Mouse (Mus musculus): ENCODE measurements around the gene Rps17. TPM values are rescaled to one million over a fixed set of nuclear protein-coding genes. Genes with fewer than 3 reads are reported as not detected.

Gene Rps17
- polyA plus RNA-seq, 1 experiment, result 1,376 TPM

DNA sequence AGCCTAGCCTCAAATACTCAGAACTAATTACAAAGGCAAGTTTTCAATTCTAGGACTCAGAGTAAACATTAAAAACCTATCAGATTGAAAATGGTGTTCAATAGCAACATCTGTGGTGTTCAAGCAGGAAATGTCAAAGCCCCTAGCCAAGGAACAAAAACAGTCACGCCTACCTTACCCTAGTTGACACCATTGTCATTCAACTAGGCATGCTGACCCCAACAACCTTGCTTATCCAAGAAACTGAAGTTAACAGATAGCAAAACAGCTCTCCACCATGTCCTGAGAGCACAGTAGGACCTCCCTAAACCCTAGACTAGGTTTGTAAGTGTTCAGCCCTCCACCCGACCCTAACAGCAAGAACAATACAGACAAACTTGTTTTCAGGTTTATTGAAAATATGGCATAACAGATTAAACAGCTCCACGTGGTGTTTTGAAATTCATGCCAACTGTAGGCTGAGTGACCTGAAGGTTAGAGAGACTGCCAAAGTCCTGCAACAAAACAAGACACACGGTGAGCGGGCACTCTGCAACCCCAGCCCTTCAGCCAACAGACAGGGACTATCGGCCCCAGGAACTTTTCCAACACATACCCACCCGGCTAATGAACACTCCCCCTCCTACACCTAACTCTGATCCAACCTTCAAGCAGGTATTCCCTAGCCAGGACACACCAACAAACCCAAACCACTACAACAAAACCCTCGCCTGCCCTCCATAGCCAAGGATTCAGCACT, 2.5 kb downstream of the Rps17 start:
- H3K36me3 ChIP-seq (ENCODE audit: control insufficient read depth, insufficient read depth, low read length), result peaks cover 4% of the 10 kb centered on the region; the same call in 1 of the 2 replicates
- peak overlapping the region; percentile 10; the same call in 1 of the 2 replicates for H3K4me3 ChIP-seq (ENCODE audit: insufficient read depth, low read depth, low read length)
- peak overlapping the region; percentile 69 for H3K27ac ChIP-seq (ENCODE audit: insufficient read depth, low read depth, low read length)
- H3K27me3 ChIP-seq (replicated peaks; ENCODE audit: control insufficient read depth, insufficient read depth, low read length), result no peaks in the 10 kb centered on the region
- 31% methylated on average over 8 of the region's 8 CpGs for WGBS
- TF ChIP-seq CTCF (conservative IDR thresholded peaks at IDR 0.05; ENCODE audit: insufficient read depth, insufficient read length, low read depth, low read length), result no peak
- no peak for TF ChIP-seq POLR2A (IDR thresholded peaks at IDR 0.05; ENCODE audit: low read depth, low read length)
- peak; percentile 56 for DNase-seq
- peaks cover 16% of the 10 kb centered on the region; the same call in 1 of the 2 replicates for H3K4me1 ChIP-seq (ENCODE audit: control insufficient read depth, insufficient read depth, low read length)

DNA sequence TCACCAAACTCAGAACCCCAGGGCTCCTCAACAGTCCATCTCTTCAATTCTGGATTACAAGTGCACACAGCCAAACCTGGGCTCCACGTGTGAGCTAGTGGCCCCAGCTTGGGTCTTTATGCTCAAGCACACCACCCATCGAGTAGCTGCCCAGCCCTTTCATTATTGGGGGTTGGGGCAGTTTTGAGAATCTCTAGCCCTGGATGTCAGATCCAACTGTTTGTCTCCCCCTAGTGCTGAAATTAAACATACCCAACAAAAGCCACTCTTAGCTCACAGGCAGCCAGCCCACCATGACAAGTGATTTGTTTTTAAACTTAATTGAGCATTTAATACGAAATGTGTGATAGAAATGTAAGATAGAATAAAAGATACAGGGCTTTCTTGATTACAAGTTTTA, 3.5 kb downstream of the Rps17 start:
- Histone ChIP-seq H3K27ac (ENCODE audit: insufficient read depth, low read depth, low read length) (no peak overlapping the region), H3K4me3 (ENCODE audit: insufficient read depth, low read depth, low read length) (no peak overlapping the region), H3K36me3 (ENCODE audit: control insufficient read depth, insufficient read depth, low read length) (peaks cover 4% of the 10 kb centered on the region; the same call in 1 of the 2 replicates), H3K4me1 (ENCODE audit: control insufficient read depth, insufficient read depth, low read length) (peaks cover 16% of the 10 kb centered on the region; the same call in 1 of the 2 replicates), H3K27me3 (replicated peaks; ENCODE audit: control insufficient read depth, insufficient read depth, low read length) (no peaks in the 10 kb centered on the region)
- TF ChIP-seq CTCF (conservative IDR thresholded peaks at IDR 0.05; ENCODE audit: insufficient read depth, insufficient read length, low read depth, low read length), result peak; percentile 30
- no peak for TF ChIP-seq POLR2A (IDR thresholded peaks at IDR 0.05; ENCODE audit: low read depth, low read length)
- peak; percentile 45 for DNase-seq
- WGBS, result 24% methylated on average over 3 of the region's 3 CpGs

DNA sequence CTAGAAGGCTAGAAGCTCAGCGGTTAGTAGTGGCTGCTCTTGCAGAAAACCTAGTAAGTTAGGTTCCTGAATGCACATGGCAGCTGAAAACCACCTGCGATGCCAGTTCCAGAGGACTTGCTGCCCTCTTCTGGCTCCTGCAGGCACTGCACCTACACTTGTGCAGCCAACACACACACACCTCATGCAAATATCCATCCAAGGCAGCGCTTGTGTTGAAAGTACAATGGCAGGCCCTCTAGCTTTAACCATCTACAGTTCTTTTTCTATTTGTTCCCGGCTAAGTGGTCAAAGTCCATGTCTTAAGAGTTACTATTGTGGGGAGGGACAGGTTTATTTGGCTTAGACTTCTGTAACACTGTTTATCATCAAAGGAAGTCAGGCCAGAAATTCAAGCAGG, 5.3 kb downstream of the Rps17 start:
- no peak overlapping the region for H3K27ac ChIP-seq (ENCODE audit: insufficient read depth, low read depth, low read length)
- peak; percentile 80 for DNase-seq
- no peak overlapping the region for H3K4me3 ChIP-seq (ENCODE audit: insufficient read depth, low read depth, low read length)
- no peaks in the 10 kb centered on the region for H3K27me3 ChIP-seq (replicated peaks; ENCODE audit: control insufficient read depth, insufficient read depth, low read length)
- peaks cover 4% of the 10 kb centered on the region; the same call in 1 of the 2 replicates for H3K36me3 ChIP-seq (ENCODE audit: control insufficient read depth, insufficient read depth, low read length)
- 48% methylated on average over 4 of the region's 4 CpGs for WGBS
- peaks cover 16% of the 10 kb centered on the region; the same call in 1 of the 2 replicates for H3K4me1 ChIP-seq (ENCODE audit: control insufficient read depth, insufficient read depth, low read length)
- peak; percentile 89 for TF ChIP-seq CTCF (conservative IDR thresholded peaks at IDR 0.05; ENCODE audit: insufficient read depth, insufficient read length, low read depth, low read length)
- no peak for TF ChIP-seq POLR2A (IDR thresholded peaks at IDR 0.05; ENCODE audit: low read depth, low read length)

DNA sequence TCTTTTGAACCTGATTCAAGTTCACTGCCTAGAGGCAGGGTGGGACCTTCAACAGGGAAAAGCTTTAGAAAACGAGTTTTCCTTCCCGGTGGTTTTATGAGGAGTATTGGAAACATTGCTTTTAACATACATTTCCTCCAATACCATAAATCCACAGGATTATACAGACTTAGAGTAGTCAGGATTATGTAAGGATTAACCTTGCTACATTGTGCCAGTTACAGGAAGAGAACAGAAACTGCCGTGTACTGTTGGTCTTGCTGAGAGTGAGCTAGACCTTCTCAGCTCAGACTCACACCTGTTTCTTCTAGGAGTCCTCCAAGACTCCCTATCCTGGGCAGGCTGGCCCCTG, 6.6 kb downstream of the Rps17 start:
- H3K4me1 ChIP-seq (ENCODE audit: control insufficient read depth, insufficient read depth, low read length), result peaks cover 12% of the 10 kb centered on the region; the same call in 1 of the 2 replicates
- WGBS, result 64% methylated on average over 3 of the region's 3 CpGs
- H3K27ac ChIP-seq (ENCODE audit: insufficient read depth, low read depth, low read length), result no peak overlapping the region
- TF ChIP-seq POLR2A (IDR thresholded peaks at IDR 0.05; ENCODE audit: low read depth, low read length) (no peak), CTCF (conservative IDR thresholded peaks at IDR 0.05; ENCODE audit: insufficient read depth, insufficient read length, low read depth, low read length) (no peak)
- H3K27me3 ChIP-seq (replicated peaks; ENCODE audit: control insufficient read depth, insufficient read depth, low read length), result no peaks in the 10 kb centered on the region
- H3K4me3 ChIP-seq (ENCODE audit: insufficient read depth, low read depth, low read length), result no peak overlapping the region
- H3K36me3 ChIP-seq (ENCODE audit: control insufficient read depth, insufficient read depth, low read length), result peaks cover 5% of the 10 kb centered on the region; the same call in 1 of the 2 replicates
- no peak for DNase-seq

DNA sequence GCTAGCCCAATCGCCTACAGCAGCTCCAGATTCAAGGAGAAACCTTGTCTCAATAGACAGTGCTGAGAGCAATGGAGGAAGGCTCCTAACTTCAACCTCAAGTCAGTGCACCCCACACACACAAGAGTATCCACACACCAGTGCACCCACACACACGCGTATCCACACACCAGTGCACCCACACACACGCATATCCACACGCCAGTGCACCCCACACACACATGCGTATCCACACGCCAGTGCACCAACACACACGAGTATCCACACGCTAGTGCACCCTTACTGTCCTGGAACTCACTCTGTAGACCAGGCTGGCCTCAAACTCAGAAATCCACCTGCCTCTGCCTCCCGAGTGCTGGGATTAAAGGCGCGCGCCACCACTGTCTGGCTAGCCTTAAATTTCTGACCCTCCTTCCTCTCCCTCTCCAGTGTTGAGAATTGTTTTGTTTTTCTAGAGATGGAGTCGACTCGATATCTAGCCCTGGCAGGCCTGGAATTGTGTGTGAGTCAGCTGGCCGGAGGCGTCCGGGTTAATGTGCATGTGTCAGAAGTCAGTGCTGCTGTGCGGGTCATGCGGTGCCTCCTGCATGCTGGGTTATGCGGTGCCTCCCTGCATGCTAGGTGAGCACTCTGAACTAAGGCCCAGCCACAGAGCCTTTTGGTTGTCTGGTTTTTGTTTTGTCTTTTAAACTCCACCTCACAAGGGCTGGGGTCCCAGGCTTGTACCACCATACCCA, 7.1 kb downstream of the Rps17 start:
- WGBS, result 81% methylated on average over 21 of the region's 21 CpGs
- no peak for DNase-seq
- H3K27me3 ChIP-seq (replicated peaks; ENCODE audit: control insufficient read depth, insufficient read depth, low read length), result no peaks in the 10 kb centered on the region
- TF ChIP-seq CTCF (conservative IDR thresholded peaks at IDR 0.05; ENCODE audit: insufficient read depth, insufficient read length, low read depth, low read length) (no peak), POLR2A (IDR thresholded peaks at IDR 0.05; ENCODE audit: low read depth, low read length) (no peak)
- H3K4me1 ChIP-seq (ENCODE audit: control insufficient read depth, insufficient read depth, low read length), result peaks cover 6% of the 10 kb centered on the region; the same call in 1 of the 2 replicates
- peaks cover 5% of the 10 kb centered on the region; the same call in 1 of the 2 replicates for H3K36me3 ChIP-seq (ENCODE audit: control insufficient read depth, insufficient read depth, low read length)
- no peak overlapping the region for H3K4me3 ChIP-seq (ENCODE audit: insufficient read depth, low read depth, low read length)
- H3K27ac ChIP-seq (ENCODE audit: insufficient read depth, low read depth, low read length), result no peak overlapping the region

DNA sequence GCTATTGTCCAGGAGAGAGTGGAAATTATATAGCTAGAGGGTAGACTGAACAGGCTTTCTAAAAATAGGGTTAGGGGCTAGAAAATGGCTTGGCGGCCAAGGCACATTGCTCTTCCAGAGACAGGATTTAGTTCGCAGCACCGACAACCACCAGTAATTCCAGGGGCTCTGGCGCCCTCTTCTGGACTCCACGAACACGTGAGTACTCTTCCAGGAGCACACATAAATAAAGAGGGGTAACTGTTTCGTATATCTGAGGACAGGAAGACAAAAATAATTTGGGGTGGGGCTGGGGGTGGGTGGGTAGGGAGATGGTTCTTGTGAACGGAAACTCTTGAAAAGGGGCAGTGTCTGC, 8.6 kb downstream of the Rps17 start:
- Histone ChIP-seq H3K27ac (ENCODE audit: insufficient read depth, low read depth, low read length) (peak overlapping the region; percentile 66; the same call in 1 of the 2 replicates), H3K4me3 (ENCODE audit: insufficient read depth, low read depth, low read length) (no peak overlapping the region), H3K27me3 (replicated peaks; ENCODE audit: control insufficient read depth, insufficient read depth, low read length) (no peaks in the 10 kb centered on the region), H3K4me1 (ENCODE audit: control insufficient read depth, insufficient read depth, low read length) (no peaks in the 10 kb centered on the region; the same call in 1 of the 2 replicates), H3K36me3 (ENCODE audit: control insufficient read depth, insufficient read depth, low read length) (peaks cover 3% of the 10 kb centered on the region; the same call in 1 of the 2 replicates)
- 47% methylated on average over 8 of the region's 8 CpGs for whole genome bisulfite sequencing
- TF ChIP-seq POLR2A (IDR thresholded peaks at IDR 0.05; ENCODE audit: low read depth, low read length) (no peak), CTCF (conservative IDR thresholded peaks at IDR 0.05; ENCODE audit: insufficient read depth, insufficient read length, low read depth, low read length) (peak; percentile 70)
- DNase-seq, result peak; percentile 70

Data from kidney, adult 2 months (tissue).